Mouse (Mus musculus) brown adipose tissue, adult 24 weeks (tissue): ENCODE results near the gene Cacng6. TPM values are rescaled to one million over a fixed set of nuclear protein-coding genes. Genes with fewer than 3 reads are reported as not detected.

Experiments
- H3K27ac ChIP-seq: fragments of 200-500 bp; replicated peaks from 2 replicates; pipeline ENCODE4 v1.5.1; 2012; ENCODE audit warnings: low read depth, mild to moderate bottlenecking, low read length
- H3K4me1 ChIP-seq: fragments of 200-500 bp; 2 replicates; pipeline ENCODE4 v1.6.1; 2012; ENCODE audit warnings: low read length, mixed read lengths; ENCODE audit not compliant: control insufficient read depth, insufficient read depth, insufficient read length
- H3K4me3 ChIP-seq: fragments of 200-500 bp; 2 replicates; pipeline ENCODE4 v1.5.1; 2012; ENCODE audit warnings: low read depth, mild to moderate bottlenecking, low read length, moderate library complexity; ENCODE audit not compliant: insufficient read depth
- polyA plus RNA-seq: library from polyadenylated mRNA; stranded (reverse); fragments of >200 nt; gene quantifications from 2 replicates; pipeline ENCODE4 v1.2.4, GENCODE M21; 2012; ENCODE audit not compliant: missing spikeins, insufficient read depth, insufficient read length

The Cacng6 gene
- polyA plus RNA-seq, 1 experiment, result 0.52 TPM

DNA sequence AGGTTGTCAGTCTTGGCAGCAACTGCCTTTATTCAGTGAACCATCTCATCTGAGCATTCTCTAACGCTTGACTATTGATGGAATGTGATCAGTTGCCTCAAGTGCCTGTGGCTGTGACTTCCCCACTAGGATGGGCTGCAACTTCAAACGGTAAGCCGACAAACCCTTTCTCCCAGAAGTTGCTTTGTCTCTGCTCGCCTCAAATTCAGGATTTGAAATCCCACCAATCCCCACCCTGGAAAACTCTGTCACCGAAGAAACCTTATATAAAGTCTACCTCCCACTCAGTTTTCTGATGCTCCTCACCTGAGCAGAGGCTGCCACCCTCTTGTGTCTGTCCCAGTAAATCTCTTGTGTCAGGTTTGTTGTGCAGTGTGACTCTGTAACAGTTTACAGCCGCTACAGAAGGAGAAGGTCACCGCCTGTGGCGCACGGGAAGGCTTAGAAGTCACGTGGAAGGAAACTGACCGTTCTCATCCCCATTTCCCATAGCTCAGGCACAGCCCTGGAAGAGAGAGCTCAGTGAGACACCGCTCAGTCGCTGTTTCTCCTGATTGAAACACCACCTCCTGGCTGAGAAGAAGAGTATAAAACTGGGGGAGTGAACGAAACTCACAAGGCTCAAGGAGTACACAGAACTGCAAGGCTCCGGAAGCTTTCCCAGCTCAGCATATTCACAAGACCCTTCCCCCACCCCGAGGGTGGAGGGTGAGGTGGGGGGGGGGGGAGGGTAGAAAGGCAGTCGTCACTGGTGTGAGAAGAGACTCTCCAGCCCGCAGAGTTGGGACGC lies 50.5 kb downstream of the Cacng6 start:
- H3K4me3 ChIP-seq, result no peak overlapping the region
- H3K27ac ChIP-seq, result no peak overlapping the region
- H3K4me1 ChIP-seq, result no peaks in the 10 kb centered on the region

- H3K4me1 ChIP-seq, result no peaks in the 10 kb centered on the region
- H3K27ac ChIP-seq, result no peak overlapping the region
- no peak overlapping the region for H3K4me3 ChIP-seq
Observed at GRCm38 (mm10) chr7:3476728-3477127, 52.7 kb downstream of the Cacng6 start.

GRCm38 (mm10) chr7:3481948-3482608 lies 58.1 kb downstream of the Cacng6 start:
- Histone ChIP-seq H3K27ac (no peak overlapping the region), H3K4me1 (no peaks in the 10 kb centered on the region), H3K4me3 (no peak overlapping the region)

Other genes starting within 250 kb of the Cacng6 start
- gene Nlrp12, start 174.5 kb upstream of the Cacng6 start, polyA plus RNA-seq, result not detected in 2 replicates
- 45.0 and 52.3 TPM in 2 replicates for gene Myadm, start 135.1 kb upstream of the Cacng6 start, polyA plus RNA-seq
- gene Prkcg, start 135.0 kb upstream of the Cacng6 start, polyA plus RNA-seq, result 1.4 and 2.9 TPM in 2 replicates
- gene Cacng7, start 91.2 kb upstream of the Cacng6 start, polyA plus RNA-seq, result 3.4 and 3.6 TPM in 2 replicates
- not detected in 2 replicates for gene Cacng8, start 33.5 kb upstream of the Cacng6 start, polyA plus RNA-seq
- 1.8 and 4.6 TPM in 2 replicates for gene Tarm1, start 78.4 kb downstream of the Cacng6 start, polyA plus RNA-seq
- gene Oscar, start 192.0 kb downstream of the Cacng6 start, polyA plus RNA-seq, result not detected in 2 replicates
- gene Ndufa3, start 193.2 kb downstream of the Cacng6 start, polyA plus RNA-seq, result 2,482 and 2,632 TPM in 2 replicates
- 24.2 and 24.4 TPM in 2 replicates for gene Tfpt, start 205.7 kb downstream of the Cacng6 start, polyA plus RNA-seq
- 18.7 and 20.7 TPM in 2 replicates for gene Prpf31, start 205.8 kb downstream of the Cacng6 start, polyA plus RNA-seq
- 22.4 and 31.4 TPM in 2 replicates for gene Cnot3, start 221.1 kb downstream of the Cacng6 start, polyA plus RNA-seq
- gene Leng1, start 241.6 kb downstream of the Cacng6 start, polyA plus RNA-seq, result 17.8 and 19.4 TPM in 2 replicates